8 mouse cellular contexts compared by ENCODE assay signal in genomic region chr2:122638029-122638428, GRCm38 (mm10). TPM values are rescaled to one million over a fixed set of nuclear protein-coding genes. Genes with fewer than 3 reads are reported as not detected.
DNase-seq lines count a peak whose midpoint lies in the region; ATAC-seq and TF ChIP-seq lines count a peak whose summit lies in the region.

No protein-coding gene starts in this region.

- intact Hi-C loops in heart, postnatal 25 days (cut with DNase I) = loop anchor here (10.0 kb wide), 1 partner anchor 117 kb away; no protein-coding TSS in a partner anchor

- H3K27ac ChIP-seq in heart, embryonic 11.5 days (ENCODE audit: low read depth, low read length) = no peak overlapping the region
- no peak overlapping the region for H3K27ac ChIP-seq in ES-E14 (ENCODE audit: insufficient read depth, low read depth, low read length, poor library complexity, severe bottlenecking)
- H3K27ac ChIP-seq in hindbrain, embryonic 11.5 days (ENCODE audit: low read depth, low read length) = no peak overlapping the region

- H3K4me2 ChIP-seq in heart, embryonic 11.5 days = peak overlapping the region; percentile 67
- peak overlapping the region; percentile 74 for H3K4me2 ChIP-seq in hindbrain, embryonic 11.5 days (replicated peaks; ENCODE audit: low read depth, low read length)

- H3K9me3 ChIP-seq in heart, embryonic 11.5 days (replicated peaks; ENCODE audit: control insufficient read depth, low read length) = no peaks in the 10 kb centered on the region
- H3K9me3 ChIP-seq in ES-E14 (ENCODE audit: control insufficient read depth, insufficient read depth, low read depth, low read length) = no peaks in the 10 kb centered on the region
- no peaks in the 10 kb centered on the region for H3K9me3 ChIP-seq in hindbrain, embryonic 11.5 days (ENCODE audit: control insufficient read depth, low read length)

- DNase-seq in heart, postnatal 25 days (ENCODE audit: low spot score) = no peak
- DNase-seq in ES-E14 (ENCODE audit: low read depth, low spot score) = no peak
- DNase-seq in hindbrain, embryonic 11.5 days (ENCODE audit: low spot score) = no peak
- DNase-seq in adrenal gland, postnatal 4 days (ENCODE audit: low spot score in 2 of 2) = no peak
- DNase-seq in retina, embryonic 14.5 days (ENCODE audit: low spot score) = no peak
- no peak for DNase-seq in frontal cortex, postnatal 36 days (ENCODE audit: low spot score in 2 of 2)

- H3K9ac ChIP-seq in heart, embryonic 11.5 days (ENCODE audit: low read depth, low read length) = no peak overlapping the region
- peak overlapping the region; percentile 53; the same call in 1 of the 2 replicates for H3K9ac ChIP-seq in ES-E14 (ENCODE audit: insufficient read depth, low read depth, low read length, poor library complexity, severe bottlenecking)
- peak overlapping the region; percentile 27; the same call in 1 of the 2 replicates for H3K9ac ChIP-seq in hindbrain, embryonic 11.5 days (ENCODE audit: low read depth, low read length)

- WGBS in heart, embryonic 11.5 days (ENCODE audit: insufficient replicate concordance) = 36% methylated on average over 12 of the region's 12 CpGs
- 37% methylated on average over 12 of the region's 12 CpGs for WGBS in hindbrain, embryonic 11.5 days

- peak overlapping the region; percentile 39 for H3K4me3 ChIP-seq in heart, embryonic 11.5 days (ENCODE audit: low read depth, low read length)
- H3K4me3 ChIP-seq in ES-E14 (ENCODE audit: insufficient read depth in 1 of 2, low read depth in 1 of 2, low read length in 2 of 2, poor library complexity in 1 of 2, severe bottlenecking in 1 of 2) = peak overlapping the region; percentile 65 to 66
- H3K4me3 ChIP-seq in hindbrain, embryonic 11.5 days (ENCODE audit: low read depth, low read length) = peak overlapping the region; percentile 35

- 0 out of 2 replicates have a peak, but pooled peaks cover 2% of the 10 kb centered on the region for H3K36me3 ChIP-seq in heart, embryonic 11.5 days (ENCODE audit: control insufficient read depth, insufficient read depth, low read length)
- H3K36me3 ChIP-seq in ES-E14 (ENCODE audit: control insufficient read depth, insufficient read depth, low read length, poor library complexity, severe bottlenecking) = peaks cover under 1% of the 10 kb centered on the region; the same call in 1 of the 2 replicates
- peaks cover under 1% of the 10 kb centered on the region; the same call in 1 of the 2 replicates for H3K36me3 ChIP-seq in hindbrain, embryonic 11.5 days (ENCODE audit: control insufficient read depth, insufficient read depth, low read length)

- no peak for ATAC-seq in heart, embryonic 11.5 days (replicated peaks; ENCODE audit: insufficient number of reproducible peaks, low FRiP score, low TSS enrichment)
- no peak for ATAC-seq in hindbrain, embryonic 11.5 days (ENCODE audit: low FRiP score)
- peak; percentile 11; the same call in 1 of the 2 replicates for ATAC-seq in megakaryocyte, adult 5-6 weeks (ENCODE audit: poor library complexity, severe bottlenecking)

- peaks cover 8% of the 10 kb centered on the region; the same call in 1 of the 2 replicates for H3K27me3 ChIP-seq in heart, embryonic 11.5 days (ENCODE audit: control insufficient read depth, insufficient read depth, low read length)
- no peaks in the 10 kb centered on the region; the same call in 1 of the 2 replicates for H3K27me3 ChIP-seq in hindbrain, embryonic 11.5 days (ENCODE audit: control insufficient read depth, insufficient read depth, low read length)

- in situ Hi-C loops in ES-E14 (cut with MboI; ENCODE audit: low sequenced_read_pairs in 2 of 2, unreplicated experiment in 2 of 2) = no loop called here

- H3K4me1 ChIP-seq in heart, embryonic 11.5 days (ENCODE audit: control insufficient read depth, insufficient read depth, low read length) = no peaks in the 10 kb centered on the region
- H3K4me1 ChIP-seq in ES-E14 (ENCODE audit: control insufficient read depth in 2 of 2, insufficient read depth in 2 of 2, low read length in 2 of 2, poor library complexity in 1 of 2) = no peaks in the 10 kb centered on the region; a peak in 1 of 4 replicates
- no peaks in the 10 kb centered on the region for H3K4me1 ChIP-seq in hindbrain, embryonic 11.5 days (replicated peaks; ENCODE audit: control insufficient read depth, insufficient read depth, low read length)

TF ChIP-seq in ES-E14, 5 proteins besides CTCF, POLR2A, EP300 and RAD21:
- TF ChIP-seq HCFC1 (IDR thresholded peaks at IDR 0.05; ENCODE audit: borderline replicate concordance, insufficient read depth, low read length) = no peak
- TF ChIP-seq MAFK (IDR thresholded peaks at IDR 0.05; ENCODE audit: insufficient read depth, low read depth, low read length) = no peak
- no peak for TF ChIP-seq ZNF384 (IDR thresholded peaks at IDR 0.05; ENCODE audit: low read depth, low read length)
- no peak for TF ChIP-seq CHD2 (IDR thresholded peaks at IDR 0.05; ENCODE audit: low read depth, low read length)
- TF ChIP-seq ZC3H11A (IDR thresholded peaks at IDR 0.05; ENCODE audit: borderline replicate concordance, low read depth, low read length) = no peak

RNA-seq across cellular contexts. Expression of gene AA467197, which starts 1.2 kb away (rescaled TPM):
- polyA plus RNA-seq in heart, embryonic 11.5 days (2014; fragmentation: Nextera tagmentation; extraction: Ambion mirVana) = 0.20 TPM in 1 of 2 replicates, not detected in the other
- not detected for total RNA-seq in heart, postnatal 25 days (2021)
- 0.53 and 0.54 TPM in 2 replicates for total RNA-seq in ES-E14 (2012; rRNA removed)
- 0.59 TPM in 1 of 2 replicates, not detected in the other for polyA plus RNA-seq in hindbrain, embryonic 11.5 days (2014; fragmentation: Nextera tagmentation; extraction: Ambion mirVana)
- 50.1 and 66.9 TPM in 2 replicates for total RNA-seq in megakaryocyte, adult 5-6 weeks (2015)
- 103 and 129 TPM in 2 replicates for total RNA-seq in megakaryocyte, adult 5-6 weeks (2017)
- under 1 TPM; 0.42 to 0.68 TPM for total RNA-seq in adrenal gland, postnatal 4 days (2021)

RNA-seq across cellular contexts. Expression of gene Gatm, which starts 26.9 kb away (rescaled TPM):
- polyA plus RNA-seq in heart, embryonic 11.5 days (2014; fragmentation: Nextera tagmentation; extraction: Ambion mirVana) = 26.6 and 33.6 TPM in 2 replicates
- 1 to 10 TPM; 4.4 to 4.8 TPM for total RNA-seq in heart, postnatal 25 days (2021)
- total RNA-seq in ES-E14 (2012; rRNA removed) = 2.0 and 2.2 TPM in 2 replicates
- polyA plus RNA-seq in hindbrain, embryonic 11.5 days (2014; fragmentation: Nextera tagmentation; extraction: Ambion mirVana) = 16.0 and 17.7 TPM in 2 replicates
- total RNA-seq in megakaryocyte, adult 5-6 weeks (2015) = 19.8 and 29.9 TPM in 2 replicates
- total RNA-seq in megakaryocyte, adult 5-6 weeks (2017) = 13.7 and 20.8 TPM in 2 replicates
- 10 to 100 TPM; 22.8 to 82.9 TPM for total RNA-seq in adrenal gland, postnatal 4 days (2021)

Comparison
In these comparisons a context has a peak if more than half of its experiments do, and no peak if none do; other contexts are left out.
1. RNA of gene AA467197, which starts 1.2 kb away (total RNA-seq): 50.1 to 129 TPM in megakaryocyte, adult 5-6 weeks; 0.42 to 0.68 TPM in adrenal gland, postnatal 4 days, 0.53 to 0.54 TPM in ES-E14 and not detected in heart, postnatal 25 days; every median in the first group is over 10 times any median in the second.
2. Peak in every context shown above with its lines, with median percentiles within 50 percentile points of each other: H3K4me3 ChIP-seq.